Mouse (Mus musculus): ENCODE results near the gene Pik3r2. TPM values are rescaled to one million over a fixed set of nuclear protein-coding genes. Genes with fewer than 3 reads are reported as not detected.

The Pik3r2 gene
- polyA plus RNA-seq, 1 experiment from 2014 or later = 112 TPM

GRCm38 (mm10) chr8:70758616-70759561 lies 17.6 kb downstream of the Pik3r2 start:
- 68% methylated on average over 19 of the region's 19 CpGs for WGBS
- H3K4me2 ChIP-seq (ENCODE audit: low read length) = no peak overlapping the region
- peaks cover 26% of the 10 kb centered on the region for H3K4me1 ChIP-seq (ENCODE audit: control insufficient read depth, insufficient read depth, low read length)
- H3K4me3 ChIP-seq (ENCODE audit: low read depth, low read length) = no peak overlapping the region
- H3K27me3 ChIP-seq (ENCODE audit: control insufficient read depth, insufficient read depth, low read depth, low read length) = no peaks in the 10 kb centered on the region
- H3K9me3 ChIP-seq (replicated peaks; ENCODE audit: control insufficient read depth, low read length, poor library complexity, severe bottlenecking) = no peaks in the 10 kb centered on the region
- no peak overlapping the region for H3K9ac ChIP-seq (ENCODE audit: low read depth, low read length)
- no peak overlapping the region for H3K27ac ChIP-seq (ENCODE audit: low read length)
- peaks cover 18% of the 10 kb centered on the region for H3K36me3 ChIP-seq (ENCODE audit: control insufficient read depth, insufficient read depth, low read length)
- ATAC-seq = no peak

- peaks cover 18% of the 10 kb centered on the region for H3K36me3 ChIP-seq (ENCODE audit: control insufficient read depth, insufficient read depth, low read length)
- H3K9me3 ChIP-seq (replicated peaks; ENCODE audit: control insufficient read depth, low read length, poor library complexity, severe bottlenecking) = no peaks in the 10 kb centered on the region
- H3K4me2 ChIP-seq (ENCODE audit: low read length) = no peak overlapping the region
- 88% methylated on average over 7 of the region's 7 CpGs for WGBS
- H3K27ac ChIP-seq (ENCODE audit: low read length) = no peak overlapping the region
- H3K9ac ChIP-seq (ENCODE audit: low read depth, low read length) = no peak overlapping the region
- no peak for ATAC-seq
- peaks cover 26% of the 10 kb centered on the region for H3K4me1 ChIP-seq (ENCODE audit: control insufficient read depth, insufficient read depth, low read length)
- no peaks in the 10 kb centered on the region for H3K27me3 ChIP-seq (ENCODE audit: control insufficient read depth, insufficient read depth, low read depth, low read length)
- H3K4me3 ChIP-seq (ENCODE audit: low read depth, low read length) = no peak overlapping the region
Observed at GRCm38 (mm10) chr8:70758308-70758615, 18.3 kb downstream of the Pik3r2 start.

GRCm38 (mm10) chr8:70757523-70758307 lies 18.8 kb downstream of the Pik3r2 start:
- Histone ChIP-seq H3K4me2 (ENCODE audit: low read length) (no peak overlapping the region), H3K36me3 (ENCODE audit: control insufficient read depth, insufficient read depth, low read length) (peaks cover 18% of the 10 kb centered on the region), H3K27me3 (ENCODE audit: control insufficient read depth, insufficient read depth, low read depth, low read length) (no peaks in the 10 kb centered on the region), H3K9me3 (replicated peaks; ENCODE audit: control insufficient read depth, low read length, poor library complexity, severe bottlenecking) (no peaks in the 10 kb centered on the region), H3K4me3 (ENCODE audit: low read depth, low read length) (no peak overlapping the region), H3K9ac (ENCODE audit: low read depth, low read length) (no peak overlapping the region), H3K27ac (ENCODE audit: low read length) (no peak overlapping the region), H3K4me1 (ENCODE audit: control insufficient read depth, insufficient read depth, low read length) (peaks cover 26% of the 10 kb centered on the region)
- 65% methylated on average over 22 of the region's 22 CpGs for WGBS
- no peak for ATAC-seq

- Histone ChIP-seq H3K36me3 (ENCODE audit: control insufficient read depth, insufficient read depth, low read length) (peaks cover 18% of the 10 kb centered on the region), H3K9me3 (replicated peaks; ENCODE audit: control insufficient read depth, low read length, poor library complexity, severe bottlenecking) (no peaks in the 10 kb centered on the region), H3K4me2 (ENCODE audit: low read length) (no peak overlapping the region), H3K27me3 (ENCODE audit: control insufficient read depth, insufficient read depth, low read depth, low read length) (no peaks in the 10 kb centered on the region), H3K4me1 (ENCODE audit: control insufficient read depth, insufficient read depth, low read length) (peaks cover 26% of the 10 kb centered on the region), H3K9ac (ENCODE audit: low read depth, low read length) (no peak overlapping the region), H3K4me3 (ENCODE audit: low read depth, low read length) (no peak overlapping the region), H3K27ac (ENCODE audit: low read length) (no peak overlapping the region)
- 91% methylated on average over 6 of the region's 6 CpGs for WGBS
- no peak for ATAC-seq
Observed at GRCm38 (mm10) chr8:70756476-70757040, 20.0 kb downstream of the Pik3r2 start.

- Histone ChIP-seq H3K4me1 (ENCODE audit: control insufficient read depth, insufficient read depth, low read length) (peaks cover 22% of the 10 kb centered on the region), H3K4me2 (ENCODE audit: low read length) (peak overlapping the region; percentile 88), H3K27ac (ENCODE audit: low read length) (peak overlapping the region; percentile 96; the same call in 1 of the 2 replicates), H3K4me3 (ENCODE audit: low read depth, low read length) (peak overlapping the region; percentile 87), H3K9ac (ENCODE audit: low read depth, low read length) (peak overlapping the region; percentile 88), H3K36me3 (ENCODE audit: control insufficient read depth, insufficient read depth, low read length) (peaks cover 18% of the 10 kb centered on the region), H3K27me3 (ENCODE audit: control insufficient read depth, insufficient read depth, low read depth, low read length) (no peaks in the 10 kb centered on the region), H3K9me3 (replicated peaks; ENCODE audit: control insufficient read depth, low read length, poor library complexity, severe bottlenecking) (no peaks in the 10 kb centered on the region)
- WGBS = 87% methylated on average over 24 of the region's 24 CpGs
- no peak for ATAC-seq
Observed at GRCm38 (mm10) chr8:70755661-70756475, 20.6 kb downstream of the Pik3r2 start.

GRCm38 (mm10) chr8:70754871-70755660 lies 21.4 kb downstream of the Pik3r2 start:
- 11% methylated on average over 49 of the region's 50 CpGs for WGBS
- Histone ChIP-seq H3K9me3 (replicated peaks; ENCODE audit: control insufficient read depth, low read length, poor library complexity, severe bottlenecking) (no peaks in the 10 kb centered on the region), H3K9ac (ENCODE audit: low read depth, low read length) (peak overlapping the region; percentile 88), H3K4me2 (ENCODE audit: low read length) (peak overlapping the region; percentile 88), H3K27ac (ENCODE audit: low read length) (peak overlapping the region; percentile 96), H3K36me3 (ENCODE audit: control insufficient read depth, insufficient read depth, low read length) (peaks cover 18% of the 10 kb centered on the region), H3K4me1 (ENCODE audit: control insufficient read depth, insufficient read depth, low read length) (peaks cover 19% of the 10 kb centered on the region), H3K4me3 (ENCODE audit: low read depth, low read length) (peak overlapping the region; percentile 87), H3K27me3 (ENCODE audit: control insufficient read depth, insufficient read depth, low read depth, low read length) (no peaks in the 10 kb centered on the region)
- peak; percentile 63 for ATAC-seq

- ATAC-seq = peak; percentile 98
- Histone ChIP-seq H3K9ac (ENCODE audit: low read depth, low read length) (peak within 1 kb of the TSS; percentile 88), H3K27me3 (ENCODE audit: control insufficient read depth, insufficient read depth, low read depth, low read length) (no peaks in the 10 kb centered on the region), H3K27ac (ENCODE audit: low read length) (peak within 1 kb of the TSS; percentile 96), H3K4me2 (ENCODE audit: low read length) (peak within 1 kb of the TSS; percentile 88), H3K4me1 (ENCODE audit: control insufficient read depth, insufficient read depth, low read length) (peaks cover 13% of the 10 kb centered on the region), H3K4me3 (ENCODE audit: low read depth, low read length) (peak within 1 kb of the TSS; percentile 87), H3K36me3 (ENCODE audit: control insufficient read depth, insufficient read depth, low read length) (peaks cover 18% of the 10 kb centered on the region), H3K9me3 (replicated peaks; ENCODE audit: control insufficient read depth, low read length, poor library complexity, severe bottlenecking) (no peaks in the 10 kb centered on the region)
- 8% methylated on average over 37 of the region's 37 CpGs for WGBS
Observed at GRCm38 (mm10) chr8:70754043-70754870, 22.3 kb downstream of the Pik3r2 start, which contains the start of gene Rab3a. Gene Rab3a, plus strand, starts transcription at chr8:70754679.

All from midbrain, embryonic 16.5 days (tissue).